Mouse (Mus musculus): ENCODE measurements around the gene Fam25c. TPM values are rescaled to one million over a fixed set of nuclear protein-coding genes. Genes with fewer than 3 reads are reported as not detected.

The Fam25c gene
- not detected for total RNA-seq (2021)
- long read RNA-seq, experiment 1, result 0 reads
- long read RNA-seq, experiment 2, partial matches to known transcripts, result 0 of 1 reads
- long read RNA-seq, experiment 2, other reads (novel, unspliced or antisense), result 0 of 1 reads

GRCm38 (mm10) chr14:34355301-34355700 is at the start of gene Fam25c:
Gene Fam25c (minus strand): TSS chr14:34355433.
- DNase-seq, result no peak
- intact Hi-C loops (cut with DNase I), result no loop called here

GRCm38 (mm10) chr14:34403424-34403823 is 48.2 kb upstream of the Fam25c start:
- intact Hi-C loops (cut with DNase I), result no loop called here
- DNase-seq, result no peak

- DNase-seq, result no peak
- intact Hi-C loops (cut with DNase I), result no loop called here
Measured at GRCm38 (mm10) chr14:34402871-34403270, 47.6 kb upstream of the Fam25c start.

DNA sequence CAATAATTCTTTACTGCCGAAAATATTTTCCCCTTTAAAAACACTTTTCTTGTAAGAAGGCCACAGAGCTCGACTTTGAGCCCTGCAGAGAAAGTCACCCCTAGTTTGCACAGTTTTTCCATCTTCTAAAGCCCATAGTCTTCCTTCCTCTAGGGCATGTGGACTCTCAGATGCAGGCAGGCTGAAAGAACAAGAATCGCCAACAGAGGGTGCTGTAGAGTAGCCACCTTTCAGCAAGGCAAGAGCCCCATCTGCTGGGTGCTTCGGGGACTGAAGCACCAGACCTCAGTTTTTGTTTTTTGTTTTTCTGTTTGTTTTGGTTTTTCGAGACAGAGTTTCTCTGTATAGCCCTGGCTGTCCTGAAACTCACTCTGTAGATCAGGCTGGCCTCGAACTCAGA is 45.9 kb upstream of the Fam25c start:
- intact Hi-C loops (cut with DNase I), result no loop called here
- DNase-seq, result peak; percentile 68 to 77

DNA sequence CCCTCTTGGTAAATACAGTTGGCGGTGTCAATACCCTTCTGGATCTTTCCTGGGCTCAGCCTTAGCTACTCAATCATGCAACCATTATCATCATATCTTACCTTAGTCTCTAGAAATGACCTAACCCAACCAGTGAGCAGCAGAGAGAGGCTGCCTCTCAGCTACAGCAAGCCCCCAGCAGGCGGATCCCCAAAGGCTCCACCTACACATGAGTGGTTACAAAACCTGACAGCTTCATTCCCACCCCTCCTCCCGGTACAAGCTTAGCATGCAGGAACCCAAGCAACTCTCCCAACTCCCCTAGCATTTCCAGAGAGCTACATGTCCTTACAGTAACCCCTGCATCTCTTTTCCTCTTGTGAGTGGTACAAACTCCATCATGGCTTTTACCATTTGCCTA is 44.8 kb upstream of the Fam25c start:
- intact Hi-C loops (cut with DNase I), result no loop called here
- no peak for DNase-seq

DNA sequence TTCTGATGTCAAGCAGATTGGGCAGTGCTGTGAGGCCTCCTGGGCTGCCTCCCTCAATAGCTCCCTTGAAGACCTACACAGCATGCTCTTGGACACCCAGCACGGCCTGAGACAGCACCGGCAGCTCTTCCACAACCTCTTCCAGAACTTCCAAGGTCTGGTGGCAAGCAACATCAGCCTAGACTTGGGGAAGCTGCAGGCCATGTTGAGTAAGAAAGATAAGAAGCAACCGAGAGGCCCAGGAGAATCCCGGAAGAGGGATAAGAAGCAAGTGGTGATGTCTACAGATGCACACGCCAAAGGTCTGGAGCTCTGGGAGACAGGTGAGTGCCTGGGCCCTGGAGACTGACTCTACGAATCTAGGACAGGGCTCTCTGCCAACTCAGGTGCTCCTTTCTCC is 44.1 kb upstream of the Fam25c start:
- intact Hi-C loops (cut with DNase I), result loop anchor here (2.0 kb wide), 1 partner anchor 28 kb away; no protein-coding TSS in a partner anchor
- DNase-seq, result no peak

DNA sequence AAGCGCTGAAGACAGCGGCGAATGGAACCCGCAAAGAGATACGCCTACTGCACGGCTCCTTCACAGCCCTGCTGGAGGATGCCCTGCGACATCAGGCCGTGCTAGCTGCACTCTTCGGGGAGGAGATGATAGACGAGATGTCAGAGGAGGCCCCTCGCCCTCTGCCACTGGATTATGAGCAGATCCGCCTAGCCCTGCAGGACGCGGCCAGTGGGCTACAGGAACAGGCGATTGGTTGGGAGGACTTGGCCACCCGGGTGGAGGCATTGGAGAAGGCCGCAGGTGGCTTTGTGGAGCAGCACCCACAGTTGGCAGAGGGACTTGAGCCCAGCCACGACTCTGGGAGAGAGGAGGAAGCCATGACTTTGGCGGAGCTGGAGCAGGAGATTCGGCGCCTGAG is 43.7 kb upstream of the Fam25c start:
- no peak for DNase-seq
- intact Hi-C loops (cut with DNase I), result loop anchor here (2.0 kb wide), 1 partner anchor 28 kb away; no protein-coding TSS in a partner anchor

- intact Hi-C loops (cut with DNase I), result loop anchor here (2.0 kb wide), 1 partner anchor 27 kb away; no protein-coding TSS in a partner anchor
- DNase-seq, result no peak
Measured at GRCm38 (mm10) chr14:34397871-34398270, 42.6 kb upstream of the Fam25c start.

DNA sequence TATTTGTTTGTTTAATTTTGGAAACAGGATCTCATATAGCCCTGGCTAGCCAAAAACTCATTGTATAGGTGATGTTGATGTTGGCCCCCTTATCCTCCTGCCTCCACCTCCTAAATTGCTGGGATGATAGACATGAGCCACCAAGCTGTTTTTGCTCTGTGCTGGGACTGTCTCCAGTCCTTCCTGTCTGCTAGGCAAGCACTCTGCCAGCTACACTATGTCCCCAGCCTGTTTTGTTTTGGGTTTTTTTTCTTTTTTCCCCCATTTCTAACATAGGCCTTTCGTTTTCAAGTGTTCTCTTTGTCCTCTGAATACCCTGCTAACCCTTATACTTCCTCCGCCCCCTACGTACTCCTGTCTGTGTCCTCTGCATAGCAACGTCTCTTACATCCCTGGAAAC is 38.1 kb upstream of the Fam25c start:
- no peak for DNase-seq
- intact Hi-C loops (cut with DNase I), result no loop called here

DNA sequence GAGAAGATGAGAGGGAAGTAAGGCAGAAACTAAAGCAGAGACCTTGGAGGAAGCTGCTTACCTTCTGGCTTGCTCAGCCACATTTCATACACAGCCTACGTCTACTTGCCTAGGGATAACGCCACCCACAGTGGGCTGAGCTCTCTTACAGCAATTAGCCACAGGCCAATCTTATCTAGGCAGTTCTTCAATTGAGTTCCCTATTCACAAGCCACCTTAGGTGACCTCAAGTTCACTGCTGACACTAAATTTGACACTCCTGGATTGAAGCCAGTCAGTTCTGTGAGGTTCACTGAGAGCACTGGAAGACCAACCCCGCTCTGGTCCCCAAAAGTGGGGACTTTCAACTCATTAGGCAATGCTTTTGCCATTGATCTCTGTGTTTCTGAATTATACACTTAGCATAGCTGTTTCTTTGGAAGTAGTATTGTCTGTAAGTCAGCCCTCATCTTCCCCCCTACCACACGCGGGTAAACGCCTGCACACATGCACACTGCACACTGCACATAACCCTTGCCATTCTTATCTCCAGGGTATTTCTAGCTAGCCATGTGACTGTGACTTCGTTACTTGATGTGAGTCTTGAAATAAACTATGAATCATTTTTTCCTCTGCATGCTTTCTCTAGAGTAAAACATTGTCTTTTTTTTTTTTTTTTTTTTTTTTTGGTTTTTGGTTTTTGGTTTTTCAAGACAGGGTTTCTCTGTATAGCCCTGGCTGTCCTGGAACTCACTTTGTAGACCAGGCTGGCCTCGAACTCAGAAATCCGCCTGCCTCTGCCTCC is 27.9 kb upstream of the Fam25c start:
- intact Hi-C loops (cut with DNase I), result no loop called here
- DNase-seq, result no peak

GRCm38 (mm10) chr14:34378560-34379331 is 23.5 kb upstream of the Fam25c start:
- intact Hi-C loops (cut with DNase I), result no loop called here
- DNase-seq, result no peak

DNA sequence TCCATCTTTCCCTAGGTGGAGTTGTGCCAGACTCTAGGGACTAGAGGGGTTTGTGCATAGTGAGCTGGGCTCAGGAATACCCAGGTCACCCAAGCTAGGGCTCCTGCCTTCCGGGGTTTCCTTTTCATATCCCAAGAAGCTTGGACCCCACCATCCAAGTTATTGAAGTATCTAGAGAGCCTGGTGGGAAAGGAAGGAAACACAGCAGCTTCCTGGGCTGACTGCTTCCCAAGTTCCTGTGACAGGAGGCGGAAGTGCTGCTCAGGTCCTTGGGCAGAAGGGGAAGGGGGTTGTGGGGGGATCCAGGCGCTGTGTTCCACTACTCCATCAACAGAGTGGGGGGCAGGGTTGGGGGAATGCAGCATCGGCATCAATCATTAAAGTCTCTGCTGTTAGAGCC is 21.9 kb upstream of the Fam25c start:
- intact Hi-C loops (cut with DNase I), result no loop called here
- DNase-seq, result no peak

DNA sequence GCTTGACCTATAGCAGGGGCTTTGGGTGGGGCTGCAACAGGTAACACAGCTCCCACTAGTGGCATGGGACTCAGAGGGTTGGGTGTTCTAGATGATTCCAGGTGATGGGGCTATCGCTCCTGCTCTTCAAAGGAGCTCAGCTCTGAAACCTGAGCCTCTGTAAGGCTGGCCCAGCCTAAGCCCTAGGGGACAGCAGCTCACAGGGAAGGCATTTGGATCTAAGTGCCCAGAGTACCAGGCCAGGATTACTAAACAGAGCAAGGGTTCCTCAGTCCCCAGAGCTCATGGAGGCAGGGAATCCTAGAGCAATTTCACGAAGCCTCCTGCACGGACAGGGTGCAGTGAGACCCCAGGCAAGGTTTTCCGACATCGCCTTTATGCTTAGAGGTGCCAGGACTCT is 20.7 kb upstream of the Fam25c start:
- no peak for DNase-seq
- intact Hi-C loops (cut with DNase I), result loop anchor here (2.0 kb wide), 1 partner anchor 15 kb away; no protein-coding TSS in a partner anchor

DNA sequence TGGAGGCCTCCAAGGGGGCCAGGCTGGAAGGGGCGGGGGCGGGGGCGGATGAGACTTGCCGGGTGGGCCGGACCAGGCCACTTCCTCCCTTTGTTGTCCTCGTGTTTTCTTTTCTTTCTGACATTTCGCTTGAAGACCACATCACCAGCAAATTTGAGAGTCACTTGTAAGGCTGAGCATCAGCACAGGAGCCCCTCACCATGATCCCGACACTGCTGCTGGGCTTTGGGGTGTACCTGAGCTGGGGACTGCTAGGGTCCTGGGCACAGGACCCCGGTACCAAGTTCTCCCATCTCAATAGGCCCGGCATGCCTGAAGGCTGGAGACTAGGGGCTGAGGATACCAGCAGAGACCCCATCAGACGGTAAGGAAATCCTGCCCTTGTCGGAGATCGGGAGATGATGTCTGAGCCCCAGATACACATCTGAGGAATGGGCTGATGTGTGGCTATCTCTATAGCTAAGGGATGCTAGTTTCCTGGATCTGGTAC is 20.2 kb upstream of the Fam25c start, which contains the start of gene Mmrn2:
Gene Mmrn2 (plus strand): TSS at position 51 of the 490 bp plus-strand sequence.
- intact Hi-C loops (cut with DNase I), result loop anchor here (2.0 kb wide), 1 partner anchor 15 kb away; no protein-coding TSS in a partner anchor
- no peak for DNase-seq

DNA sequence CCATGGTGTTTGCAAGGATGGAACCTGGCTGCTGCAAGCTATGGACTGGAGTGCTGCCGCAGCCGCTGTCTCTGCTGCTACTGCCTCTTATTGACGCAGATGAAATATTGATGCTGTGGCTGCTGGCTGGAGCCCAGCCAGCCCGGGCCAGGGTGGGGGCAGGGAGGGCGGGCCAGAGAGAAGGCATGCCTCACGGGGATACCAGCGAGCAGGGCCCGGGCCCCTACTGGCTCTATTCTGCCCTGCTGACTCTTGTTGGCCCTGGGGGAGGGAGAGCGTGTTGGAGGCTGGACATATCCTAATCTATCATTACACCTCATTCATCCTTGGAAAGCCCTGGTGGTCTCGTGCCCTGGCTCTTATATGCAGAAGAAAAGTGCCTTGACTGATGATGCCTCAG is 19.3 kb upstream of the Fam25c start, which contains the start of gene Sncg:
Gene Sncg (minus strand): TSS at position 213 of the 400 bp plus-strand sequence.
- DNase-seq, result no peak
- intact Hi-C loops (cut with DNase I), result loop anchor here (2.0 to 5.0 kb wide), 3 partner anchors 16 to 403 kb away; no protein-coding TSS in a partner anchor

- intact Hi-C loops (cut with DNase I), result loop anchor here (5.0 kb wide), 2 partner anchors 179 to 404 kb away; no protein-coding TSS in a partner anchor
- no peak for DNase-seq
Measured at GRCm38 (mm10) chr14:34373581-34373980, 18.3 kb upstream of the Fam25c start.

GRCm38 (mm10) chr14:34372646-34373045 is 17.4 kb upstream of the Fam25c start:
- peak in 1 of 2 experiments; percentile 56 for DNase-seq
- intact Hi-C loops (cut with DNase I), result loop anchor here (5.0 kb wide), 2 partner anchors 180 to 405 kb away; no protein-coding TSS in a partner anchor

- no peak for DNase-seq
- intact Hi-C loops (cut with DNase I), result loop anchor here (2.0 to 5.0 kb wide), 3 partner anchors 27 to 406 kb away; no protein-coding TSS in a partner anchor
Measured at GRCm38 (mm10) chr14:34371763-34372162, 16.5 kb upstream of the Fam25c start.

DNA sequence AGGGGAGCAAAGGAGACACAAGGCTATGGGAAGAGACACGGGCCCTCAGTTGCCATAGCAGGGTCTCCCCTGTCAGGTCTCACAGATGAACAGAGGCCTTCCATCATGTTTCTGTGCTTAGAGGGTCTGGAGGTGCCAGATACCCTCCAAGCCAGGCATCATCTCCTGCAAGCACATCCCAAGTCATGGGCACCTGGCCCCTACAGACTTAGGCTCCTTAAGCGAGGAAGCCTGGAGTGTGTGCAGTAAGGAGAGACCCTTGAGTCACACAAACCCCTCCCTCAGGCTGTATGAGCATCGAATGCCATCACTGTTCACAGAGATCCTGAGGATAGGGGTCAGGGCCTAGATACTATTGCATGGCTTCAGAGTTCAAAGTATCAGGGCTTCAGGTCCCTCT is 15.7 kb upstream of the Fam25c start:
- no peak for DNase-seq
- intact Hi-C loops (cut with DNase I), result loop anchor here (2.0 to 5.0 kb wide), 3 partner anchors 28 to 406 kb away; no protein-coding TSS in a partner anchor

GRCm38 (mm10) chr14:34370203-34370602 is 15.0 kb upstream of the Fam25c start:
- intact Hi-C loops (cut with DNase I), result loop anchor here (2.0 to 5.0 kb wide), 3 partner anchors 29 to 407 kb away; no protein-coding TSS in a partner anchor
- no peak for DNase-seq

Measured in gastrocnemius, postnatal 36 days (tissue).